Mouse (Mus musculus) ES-Bruce4 (cell line): ENCODE results near the gene Ero1l.

Experiments used
- CTCF ChIP-seq: IDR thresholded peaks from one replicate; pipeline ENCODE4 v1.8.1; 2011; ENCODE audit warnings: low read depth, low read length
- EP300 ChIP-seq: IDR thresholded peaks from 2 replicates; pipeline ENCODE4 v1.6.1; 2011; ENCODE audit warnings: low read depth, low read length; ENCODE audit not compliant: insufficient read depth

DNA sequence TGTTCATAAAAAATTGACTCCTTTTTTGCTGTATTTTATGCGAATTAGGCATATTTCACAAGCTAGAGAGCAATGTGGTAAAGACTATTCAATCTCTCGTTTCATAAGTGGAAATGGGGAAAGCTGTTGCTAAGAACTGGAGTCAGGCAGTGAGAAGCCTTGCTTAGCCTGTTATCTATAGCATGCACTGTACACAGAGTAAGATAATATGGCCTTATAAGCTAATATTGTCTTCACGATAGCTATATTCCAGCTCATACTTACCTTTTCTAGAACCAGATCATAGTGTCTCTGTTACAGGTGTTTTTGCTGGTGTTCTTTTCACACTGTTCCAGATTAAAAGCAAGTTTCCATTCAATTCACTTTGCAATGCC is 653 bp upstream of the Ero1l start:
- TF ChIP-seq CTCF (no peak), EP300 (no peak)
